Mouse (Mus musculus): ENCODE data around the gene Cpt1c. TPM values are rescaled to one million over a fixed set of nuclear protein-coding genes. Genes with fewer than 3 reads are reported as not detected.
"Not testable (repeated sequence)": the region's sequence is repeated elsewhere in the genome, so short reads cannot be mapped to it uniquely, and the experiment has no call there.

Cpt1c gene
- total RNA-seq (2015) (0.42 and 0.54 TPM in 2 replicates), total RNA-seq (2017) (0.25 and 1.6 TPM in 2 replicates)

GRCm38 (mm10) chr7:44974383-44975116 lies at the start of gene Cpt1c:
Gene Cpt1c, minus strand, starts transcription at chr7:44974851.
- peak; percentile 84 for ATAC-seq (replicated peaks; ENCODE audit: poor library complexity)

- not testable (repeated sequence) for ATAC-seq (replicated peaks; ENCODE audit: poor library complexity)
These were observed 49.1 kb upstream of the Cpt1c start for GRCm38 (mm10) chr7:45023711-45024110.

- ATAC-seq (replicated peaks; ENCODE audit: poor library complexity) = no peak
These were observed 45.6 kb upstream of the Cpt1c start for GRCm38 (mm10) chr7:45020225-45020624.

- no peak for ATAC-seq (replicated peaks; ENCODE audit: poor library complexity)
These were observed 44.5 kb upstream of the Cpt1c start for GRCm38 (mm10) chr7:45019031-45019571.

GRCm38 (mm10) chr7:45017242-45018061 lies 42.8 kb upstream of the Cpt1c start, which contains the start of gene Rras:
Gene Rras, plus strand, starts transcription at chr7:45017961.
- ATAC-seq (replicated peaks; ENCODE audit: poor library complexity) = peak; percentile 77

GRCm38 (mm10) chr7:45016761-45017160 lies 42.1 kb upstream of the Cpt1c start:
- ATAC-seq (replicated peaks; ENCODE audit: poor library complexity) = no peak

GRCm38 (mm10) chr7:45015957-45016612 lies 41.4 kb upstream of the Cpt1c start, which contains the start of gene Scaf1:
Gene Scaf1, minus strand, starts transcription at chr7:45016363.
- peak; percentile 75 for ATAC-seq (replicated peaks; ENCODE audit: poor library complexity)

- ATAC-seq (replicated peaks; ENCODE audit: poor library complexity) = no peak
These were observed 40.8 kb upstream of the Cpt1c start for GRCm38 (mm10) chr7:45015344-45015956.

- ATAC-seq (replicated peaks; ENCODE audit: poor library complexity) = no peak
These were observed 39.4 kb upstream of the Cpt1c start for GRCm38 (mm10) chr7:45014096-45014451.

GRCm38 (mm10) chr7:45013366-45014095 lies 38.9 kb upstream of the Cpt1c start:
- ATAC-seq (replicated peaks; ENCODE audit: poor library complexity) = no peak

- no peak for ATAC-seq (replicated peaks; ENCODE audit: poor library complexity)
These were observed 38.2 kb upstream of the Cpt1c start for GRCm38 (mm10) chr7:45012824-45013223.

- ATAC-seq (replicated peaks; ENCODE audit: poor library complexity) = no peak
These were observed 37.4 kb upstream of the Cpt1c start for GRCm38 (mm10) chr7:45012011-45012410.

- no peak for ATAC-seq (replicated peaks; ENCODE audit: poor library complexity)
These were observed 33.8 kb upstream of the Cpt1c start for GRCm38 (mm10) chr7:45008411-45008810.

- ATAC-seq (replicated peaks; ENCODE audit: poor library complexity) = no peak
These were observed 33.2 kb upstream of the Cpt1c start for GRCm38 (mm10) chr7:45007846-45008245.

GRCm38 (mm10) chr7:45007141-45007540 lies 32.5 kb upstream of the Cpt1c start:
- no peak for ATAC-seq (replicated peaks; ENCODE audit: poor library complexity)

- no peak for ATAC-seq (replicated peaks; ENCODE audit: poor library complexity)
These were observed 31.9 kb upstream of the Cpt1c start for GRCm38 (mm10) chr7:45006503-45006902.

GRCm38 (mm10) chr7:45005321-45005992 lies 30.8 kb upstream of the Cpt1c start:
- no peak for ATAC-seq (replicated peaks; ENCODE audit: poor library complexity)

- peak; percentile 39 for ATAC-seq (replicated peaks; ENCODE audit: poor library complexity)
These were observed 29.9 kb upstream of the Cpt1c start for GRCm38 (mm10) chr7:45004546-45004945.

- ATAC-seq (replicated peaks; ENCODE audit: poor library complexity) = no peak
These were observed 27.8 kb upstream of the Cpt1c start for GRCm38 (mm10) chr7:45002440-45002839.
